Mouse (Mus musculus) intestine, embryonic 16.5 days (tissue): ENCODE data around the gene Cdc42ep1. TPM values are rescaled to one million over a fixed set of nuclear protein-coding genes. Genes with fewer than 3 reads are reported as not detected.

Source experiments
- ATAC-seq: fragments of 200-750 bp; cut with Nextera tagmentation; 2 replicates; pipeline ENCODE4 v1.8.0; 2017; ENCODE audit warnings: moderate TSS enrichment, moderate library complexity
- H3K27ac ChIP-seq: fragments of 300-500 bp; sonication (generic); 2 replicates; pipeline ENCODE4 v1.5.1; 2014; ENCODE audit warnings: mild to moderate bottlenecking, low read length
- H3K27me3 ChIP-seq: fragments of 300-500 bp; sonication (generic); replicated peaks from 2 replicates; pipeline ENCODE4 v1.6.1; 2014; ENCODE audit warnings: low read length, control low read depth, mixed read lengths; ENCODE audit not compliant: control insufficient read depth, insufficient read depth
- H3K36me3 ChIP-seq: fragments of 300-500 bp; sonication (generic); 2 replicates; pipeline ENCODE4 v1.6.1; 2014; ENCODE audit warnings: low read length, control low read depth; ENCODE audit not compliant: control insufficient read depth, insufficient read depth
- H3K4me1 ChIP-seq: fragments of 300-500 bp; sonication (generic); 2 replicates; pipeline ENCODE4 v1.6.1; 2014; ENCODE audit warnings: low read length, control low read depth, mixed read lengths; ENCODE audit not compliant: control insufficient read depth, insufficient read depth
- H3K4me2 ChIP-seq: fragments of 300-500 bp; sonication (generic); 2 replicates; pipeline ENCODE4 v1.6.1; 2014; ENCODE audit warnings: low read depth, low read length, control low read depth
- H3K4me3 ChIP-seq: fragments of 300-500 bp; sonication (generic); 2 replicates; pipeline ENCODE4 v1.5.1; 2014; ENCODE audit warnings: mild to moderate bottlenecking, low read length
- H3K9ac ChIP-seq: fragments of 300-500 bp; sonication (generic); 2 replicates; pipeline ENCODE4 v1.6.1; 2014; ENCODE audit warnings: low read depth, low read length
- H3K9me3 ChIP-seq: fragments of 300-500 bp; sonication (generic); 2 replicates; pipeline ENCODE4 v1.6.1; 2016; ENCODE audit warnings: low read length, control low read depth; ENCODE audit not compliant: control insufficient read depth
- WGBS: fragments of 180-500 bp; shearing (Covaris S2); extraction: QIAGEN DNeasy Blood & Tissue Kit; methylation state at CpG from one replicate; pipeline ENCODE4 v1.1.7; 2014; 5-methylcytosine and 5-hydroxymethylcytosine counted together
- polyA plus RNA-seq: library from polyadenylated mRNA; unstranded; fragments of >200 nt; fragmentation: Nextera tagmentation; extraction: Ambion mirVana; gene quantifications from 2 replicates; pipeline ENCODE4 v1.2.1, GENCODE M21; 2015

The Cdc42ep1 gene
- polyA plus RNA-seq, 1 experiment from 2014 or later = 36.1 TPM

- WGBS = 8% methylated on average over 13 of the region's 13 CpGs
- no peak overlapping the region for H3K4me3 ChIP-seq
- H3K9me3 ChIP-seq = no peaks in the 10 kb centered on the region
- H3K27me3 ChIP-seq = no peaks in the 10 kb centered on the region
- peak overlapping the region; percentile 42 for H3K4me2 ChIP-seq
- peak overlapping the region; percentile 92 for H3K27ac ChIP-seq
- peaks cover 5% of the 10 kb centered on the region; the same call in 1 of the 2 replicates for H3K36me3 ChIP-seq
- ATAC-seq = peak; percentile 56
- peaks cover 34% of the 10 kb centered on the region for H3K4me1 ChIP-seq
- H3K9ac ChIP-seq = peak overlapping the region; percentile 51; the same call in 1 of the 2 replicates
Observed at GRCm38 (mm10) chr15:78851505-78852153, 9.2 kb downstream of the Cdc42ep1 start.

GRCm38 (mm10) chr15:78855303-78855965 lies 13.0 kb downstream of the Cdc42ep1 start, which contains the start of gene Lgals2:
Gene Lgals2, minus strand, starts transcription at chr15:78855529.
- peak; percentile 49 for ATAC-seq
- Histone ChIP-seq H3K4me3 (peak within 1 kb of the TSS; percentile 48), H3K27me3 (no peaks in the 10 kb centered on the region), H3K9ac (peak within 1 kb of the TSS; percentile 60), H3K36me3 (no peaks in the 10 kb centered on the region), H3K4me1 (peaks cover 42% of the 10 kb centered on the region), H3K4me2 (peak within 1 kb of the TSS; percentile 53), H3K9me3 (no peaks in the 10 kb centered on the region), H3K27ac (peak within 1 kb of the TSS; percentile 80)
- 42% methylated on average over 8 of the region's 8 CpGs for WGBS

- H3K9ac ChIP-seq = no peak overlapping the region
- peaks cover 27% of the 10 kb centered on the region for H3K4me1 ChIP-seq
- H3K27me3 ChIP-seq = no peaks in the 10 kb centered on the region
- peak overlapping the region; percentile 7; the same call in 1 of the 2 replicates for H3K27ac ChIP-seq
- no peak for ATAC-seq
- no peak overlapping the region for H3K4me2 ChIP-seq
- WGBS = 72% methylated on average over 7 of the region's 7 CpGs
- H3K4me3 ChIP-seq = no peak overlapping the region
- H3K9me3 ChIP-seq = no peaks in the 10 kb centered on the region
- no peaks in the 10 kb centered on the region for H3K36me3 ChIP-seq
Observed at GRCm38 (mm10) chr15:78857009-78857408, 14.6 kb downstream of the Cdc42ep1 start.

- Histone ChIP-seq H3K27ac (peak overlapping the region; percentile 86), H3K27me3 (no peaks in the 10 kb centered on the region)
- peak; percentile 9; the same call in 1 of the 2 replicates for ATAC-seq
Observed at GRCm38 (mm10) chr15:78859311-78859710, 16.9 kb downstream of the Cdc42ep1 start.

GRCm38 (mm10) chr15:78859714-78860113 lies 17.3 kb downstream of the Cdc42ep1 start:
- Histone ChIP-seq H3K4me1 (peaks cover 37% of the 10 kb centered on the region), H3K36me3 (no peaks in the 10 kb centered on the region), H3K27me3 (no peaks in the 10 kb centered on the region), H3K4me2 (no peak overlapping the region; the same call in 1 of the 2 replicates), H3K9me3 (no peaks in the 10 kb centered on the region), H3K27ac (peak overlapping the region; percentile 86), H3K9ac (0 out of 2 replicates have a peak overlapping the region, but pooled peaks have one; percentile 37), H3K4me3 (no peak overlapping the region)
- WGBS = 50% methylated on average over 6 of the region's 6 CpGs
- ATAC-seq = peak; percentile 47

More at GRCm38 (mm10) chr15:78859311-78859710, 16.9 kb downstream of the Cdc42ep1 start:
- WGBS = 61% methylated on average over 4 of the region's 4 CpGs
- Histone ChIP-seq H3K9me3 (no peaks in the 10 kb centered on the region), H3K4me1 (peaks cover 37% of the 10 kb centered on the region), H3K4me2 (peak overlapping the region; percentile 9; the same call in 1 of the 2 replicates), H3K9ac (peak overlapping the region; percentile 37; the same call in 1 of the 2 replicates), H3K36me3 (no peaks in the 10 kb centered on the region), H3K4me3 (no peak overlapping the region)

- Histone ChIP-seq H3K27ac (no peak overlapping the region), H3K27me3 (no peaks in the 10 kb centered on the region), H3K4me1 (peaks cover 27% of the 10 kb centered on the region), H3K9me3 (no peaks in the 10 kb centered on the region), H3K4me3 (no peak overlapping the region), H3K36me3 (no peaks in the 10 kb centered on the region), H3K9ac (no peak overlapping the region), H3K4me2 (no peak overlapping the region)
- WGBS = 78% methylated on average over 5 of the region's 5 CpGs
- no peak for ATAC-seq
Observed at GRCm38 (mm10) chr15:78862280-78862679, 19.9 kb downstream of the Cdc42ep1 start.

- Histone ChIP-seq H3K36me3 (no peaks in the 10 kb centered on the region), H3K4me3 (no peak overlapping the region), H3K9me3 (no peaks in the 10 kb centered on the region), H3K27me3 (no peaks in the 10 kb centered on the region), H3K27ac (no peak overlapping the region), H3K4me2 (no peak overlapping the region), H3K4me1 (peaks cover 29% of the 10 kb centered on the region), H3K9ac (no peak overlapping the region)
- 74% methylated on average over 2 of the region's 2 CpGs for WGBS
- ATAC-seq = no peak
Observed at GRCm38 (mm10) chr15:78863154-78863553, 20.7 kb downstream of the Cdc42ep1 start.

GRCm38 (mm10) chr15:78863852-78864253 lies 21.4 kb downstream of the Cdc42ep1 start:
- no peaks in the 10 kb centered on the region for H3K36me3 ChIP-seq
- no peaks in the 10 kb centered on the region for H3K27me3 ChIP-seq
- H3K9ac ChIP-seq = peak overlapping the region; percentile 37
- H3K4me1 ChIP-seq = peaks cover 33% of the 10 kb centered on the region
- H3K27ac ChIP-seq = no peak overlapping the region
- no peak overlapping the region for H3K4me3 ChIP-seq
- no peak overlapping the region for H3K4me2 ChIP-seq
- ATAC-seq = no peak
- WGBS = 53% methylated on average over 13 of the region's 13 CpGs
- no peaks in the 10 kb centered on the region for H3K9me3 ChIP-seq

GRCm38 (mm10) chr15:78868398-78868797 lies 26.0 kb downstream of the Cdc42ep1 start:
- no peaks in the 10 kb centered on the region for H3K36me3 ChIP-seq
- 12% methylated on average over 9 of the region's 9 CpGs for WGBS

More at GRCm38 (mm10) chr15:78868398-78868797, 26.0 kb downstream of the Cdc42ep1 start:
- Histone ChIP-seq H3K27me3 (no peaks in the 10 kb centered on the region), H3K9ac (0 out of 2 replicates have a peak overlapping the region, but pooled peaks have one; percentile 2), H3K4me2 (no peak overlapping the region), H3K9me3 (no peaks in the 10 kb centered on the region), H3K27ac (peak overlapping the region; percentile 85), H3K4me3 (no peak overlapping the region), H3K4me1 (peaks cover 31% of the 10 kb centered on the region)
- peak; percentile 72 for ATAC-seq
